Mouse (Mus musculus): ENCODE results near the gene Ifna1. TPM values are rescaled to one million over a fixed set of nuclear protein-coding genes. Genes with fewer than 3 reads are reported as not detected.

The Ifna1 gene
- polyA plus RNA-seq, 1 experiment from 2014 or later: not detected

DNA sequence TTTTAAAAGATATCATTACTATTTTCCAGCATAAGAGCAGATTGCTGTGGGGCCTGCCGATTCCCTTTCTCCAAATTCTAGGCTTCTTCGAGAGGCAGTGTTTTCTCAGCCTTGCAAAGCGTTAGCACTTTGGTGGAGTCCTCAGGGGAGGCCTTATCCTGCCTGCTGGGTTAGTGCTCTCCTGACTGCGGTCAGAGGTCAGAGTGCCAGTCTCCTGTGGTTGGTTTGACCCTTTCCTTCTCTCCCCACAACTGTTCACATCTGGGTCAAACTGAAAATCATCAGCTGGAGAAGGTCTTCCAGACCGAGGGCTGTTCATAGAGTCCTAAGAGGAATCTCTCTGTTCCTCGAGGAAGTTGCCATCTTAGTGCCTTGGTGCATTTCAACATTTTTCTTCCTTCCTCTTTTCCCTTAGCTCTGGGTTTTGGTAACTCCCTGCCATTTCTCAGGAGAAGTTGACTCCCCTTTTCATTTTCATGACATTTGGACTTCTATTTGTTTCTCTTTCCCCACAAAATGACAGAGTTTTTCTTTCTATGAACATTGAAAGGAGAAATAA, 15.2 kb downstream of the Ifna1 start:
- no peaks in the 10 kb centered on the region; the same call in 1 of the 2 replicates for H3K27me3 ChIP-seq (ENCODE audit: control insufficient read depth, insufficient read depth, low read length)
- no peaks in the 10 kb centered on the region for H3K9me3 ChIP-seq (ENCODE audit: control insufficient read depth, low read length)
- H3K4me2 ChIP-seq (replicated peaks; ENCODE audit: low read depth, low read length): no peak overlapping the region
- WGBS: 49% methylated on average over 6 of the region's 6 CpGs
- H3K4me1 ChIP-seq (replicated peaks; ENCODE audit: control insufficient read depth, insufficient read depth, low read length): no peaks in the 10 kb centered on the region
- H3K36me3 ChIP-seq (ENCODE audit: control insufficient read depth, insufficient read depth, low read length): no peaks in the 10 kb centered on the region
- no peak for DNase-seq (ENCODE audit: low spot score)
- no peak for ATAC-seq (ENCODE audit: low FRiP score)
- no peak overlapping the region for H3K9ac ChIP-seq (ENCODE audit: low read depth, low read length)
- no peak overlapping the region for H3K4me3 ChIP-seq (ENCODE audit: low read depth, low read length)
- no peak overlapping the region for H3K27ac ChIP-seq (ENCODE audit: low read depth, low read length)

DNA sequence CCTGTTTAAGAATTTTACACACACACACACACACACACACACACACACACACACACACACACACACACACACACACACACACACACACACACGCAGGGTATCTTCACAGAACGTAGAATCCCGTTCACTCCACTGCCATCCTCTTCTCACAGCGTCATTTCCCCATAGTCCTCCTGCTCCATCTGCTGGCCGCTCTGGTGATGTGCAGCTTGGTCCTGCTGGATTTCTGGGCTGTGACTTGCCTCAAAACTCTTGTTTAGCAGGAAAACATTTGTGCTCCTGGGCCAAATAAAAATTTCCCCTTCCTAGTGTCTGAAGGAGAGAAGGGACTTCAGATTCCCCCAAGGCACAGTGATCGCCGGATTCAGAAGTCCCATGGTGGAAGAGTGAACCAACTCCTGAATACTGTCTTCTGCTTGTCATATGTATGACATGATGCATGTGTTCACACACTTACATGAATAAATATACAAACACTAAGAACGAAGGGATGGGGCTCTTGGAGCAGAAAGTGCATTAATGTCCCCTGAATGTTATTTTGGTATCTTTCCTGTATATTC, 17.6 kb downstream of the Ifna1 start:
- WGBS: under 1% methylated on average over 8 of the region's 8 CpGs
- DNase-seq (ENCODE audit: low spot score): peak; percentile 90
- Histone ChIP-seq H3K9me3 (ENCODE audit: control insufficient read depth, low read length) (no peaks in the 10 kb centered on the region), H3K27me3 (ENCODE audit: control insufficient read depth, insufficient read depth, low read length) (no peaks in the 10 kb centered on the region; the same call in 1 of the 2 replicates), H3K4me1 (replicated peaks; ENCODE audit: control insufficient read depth, insufficient read depth, low read length) (no peaks in the 10 kb centered on the region), H3K4me3 (ENCODE audit: low read depth, low read length) (peak overlapping the region; percentile 47), H3K9ac (ENCODE audit: low read depth, low read length) (peak overlapping the region; percentile 42; the same call in 1 of the 2 replicates), H3K27ac (ENCODE audit: low read depth, low read length) (no peak overlapping the region), H3K36me3 (ENCODE audit: control insufficient read depth, insufficient read depth, low read length) (no peaks in the 10 kb centered on the region), H3K4me2 (replicated peaks; ENCODE audit: low read depth, low read length) (peak overlapping the region; percentile 85)
- peak; percentile 69 for ATAC-seq (ENCODE audit: low FRiP score)

DNA sequence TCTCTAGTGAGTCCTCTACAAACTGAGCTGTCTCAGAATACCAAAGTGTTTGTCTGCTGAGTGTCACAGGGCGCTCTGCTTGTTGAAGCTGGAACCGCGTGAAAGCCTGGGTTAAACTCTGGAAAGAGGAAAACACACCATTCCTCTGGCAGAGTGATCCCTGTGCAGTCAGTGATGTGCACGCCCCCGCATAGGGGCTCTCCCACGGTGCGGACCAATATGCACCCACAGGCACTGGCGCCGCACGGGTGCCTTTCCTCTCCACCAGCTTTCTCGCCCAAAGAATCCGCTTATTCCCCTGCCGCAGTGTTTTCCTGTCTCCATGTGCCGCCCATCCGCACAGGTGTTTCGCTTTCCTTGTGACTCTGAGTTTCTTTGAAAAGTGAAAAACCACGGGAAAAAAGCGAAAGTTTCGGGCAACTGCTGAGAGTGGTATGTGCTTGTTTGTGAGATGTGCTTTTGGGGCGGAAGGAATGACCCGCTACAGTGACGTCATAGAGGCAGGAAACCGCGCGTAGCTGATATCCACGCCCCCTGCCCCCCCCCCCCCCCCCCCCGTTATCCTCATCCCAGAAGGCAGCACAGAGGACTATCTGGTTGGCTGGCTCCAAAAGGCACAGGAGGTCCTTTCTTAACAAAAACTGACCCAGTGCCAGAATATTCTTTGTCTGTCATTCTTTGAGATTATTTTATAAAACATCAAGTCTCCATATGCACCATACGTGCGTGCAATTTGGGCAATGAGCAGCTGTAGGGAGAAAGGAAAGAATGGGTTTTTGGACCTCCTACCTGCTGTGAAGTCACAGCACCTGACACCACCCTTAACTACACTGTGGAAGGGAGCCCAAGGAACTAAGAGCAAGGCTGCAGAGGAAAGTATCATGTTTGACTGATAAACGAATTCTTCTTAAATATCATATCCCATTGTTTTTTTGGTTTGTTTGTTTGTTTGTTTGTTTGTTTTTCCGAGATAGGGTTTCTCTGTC, 18.3 kb downstream of the Ifna1 start:
- Histone ChIP-seq H3K9me3 (ENCODE audit: control insufficient read depth, low read length) (no peaks in the 10 kb centered on the region), H3K27me3 (ENCODE audit: control insufficient read depth, insufficient read depth, low read length) (no peaks in the 10 kb centered on the region; the same call in 1 of the 2 replicates), H3K27ac (ENCODE audit: low read depth, low read length) (no peak overlapping the region), H3K4me3 (ENCODE audit: low read depth, low read length) (peak overlapping the region; percentile 47), H3K4me1 (replicated peaks; ENCODE audit: control insufficient read depth, insufficient read depth, low read length) (no peaks in the 10 kb centered on the region), H3K9ac (ENCODE audit: low read depth, low read length) (peak overlapping the region; percentile 42; the same call in 1 of the 2 replicates), H3K4me2 (replicated peaks; ENCODE audit: low read depth, low read length) (peak overlapping the region; percentile 85), H3K36me3 (ENCODE audit: control insufficient read depth, insufficient read depth, low read length) (no peaks in the 10 kb centered on the region)
- WGBS: 8% methylated on average over 31 of the region's 31 CpGs
- DNase-seq (ENCODE audit: low spot score): peak; percentile 63
- peak; percentile 71 for ATAC-seq (ENCODE audit: low FRiP score)

DNA sequence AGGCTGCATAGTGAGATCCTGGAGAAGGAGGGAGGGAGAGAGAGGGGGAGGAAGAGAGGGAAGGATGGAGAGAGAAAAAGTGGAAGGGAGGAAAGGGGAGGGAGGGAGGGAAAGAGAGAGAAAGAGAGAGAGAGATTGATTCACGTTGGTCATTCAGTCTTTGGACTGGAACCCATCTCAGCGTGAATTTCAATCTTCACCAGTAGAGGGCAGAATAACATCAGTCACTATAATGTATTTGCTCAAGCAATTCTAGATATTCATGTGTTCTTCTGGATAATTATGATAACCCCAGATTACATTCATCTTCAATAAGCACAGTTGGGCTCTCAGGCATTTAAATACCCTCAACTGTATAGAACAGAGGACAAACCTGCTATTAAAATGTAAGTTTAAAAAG, 22.8 kb downstream of the Ifna1 start:
- Histone ChIP-seq H3K27me3 (ENCODE audit: control insufficient read depth, insufficient read depth, low read length) (no peaks in the 10 kb centered on the region), H3K4me2 (replicated peaks; ENCODE audit: low read depth, low read length) (no peak overlapping the region), H3K36me3 (ENCODE audit: control insufficient read depth, insufficient read depth, low read length) (no peaks in the 10 kb centered on the region), H3K27ac (ENCODE audit: low read depth, low read length) (no peak overlapping the region), H3K9me3 (ENCODE audit: control insufficient read depth, low read length) (no peaks in the 10 kb centered on the region), H3K9ac (ENCODE audit: low read depth, low read length) (no peak overlapping the region), H3K4me3 (ENCODE audit: low read depth, low read length) (no peak overlapping the region), H3K4me1 (replicated peaks; ENCODE audit: control insufficient read depth, insufficient read depth, low read length) (no peaks in the 10 kb centered on the region)
- peak; percentile 59 for DNase-seq (ENCODE audit: low spot score)
- 0% methylated on average over 2 of the region's 2 CpGs for WGBS
- ATAC-seq (ENCODE audit: low FRiP score): peak; percentile 34; the same call in 1 of the 2 replicates

DNA sequence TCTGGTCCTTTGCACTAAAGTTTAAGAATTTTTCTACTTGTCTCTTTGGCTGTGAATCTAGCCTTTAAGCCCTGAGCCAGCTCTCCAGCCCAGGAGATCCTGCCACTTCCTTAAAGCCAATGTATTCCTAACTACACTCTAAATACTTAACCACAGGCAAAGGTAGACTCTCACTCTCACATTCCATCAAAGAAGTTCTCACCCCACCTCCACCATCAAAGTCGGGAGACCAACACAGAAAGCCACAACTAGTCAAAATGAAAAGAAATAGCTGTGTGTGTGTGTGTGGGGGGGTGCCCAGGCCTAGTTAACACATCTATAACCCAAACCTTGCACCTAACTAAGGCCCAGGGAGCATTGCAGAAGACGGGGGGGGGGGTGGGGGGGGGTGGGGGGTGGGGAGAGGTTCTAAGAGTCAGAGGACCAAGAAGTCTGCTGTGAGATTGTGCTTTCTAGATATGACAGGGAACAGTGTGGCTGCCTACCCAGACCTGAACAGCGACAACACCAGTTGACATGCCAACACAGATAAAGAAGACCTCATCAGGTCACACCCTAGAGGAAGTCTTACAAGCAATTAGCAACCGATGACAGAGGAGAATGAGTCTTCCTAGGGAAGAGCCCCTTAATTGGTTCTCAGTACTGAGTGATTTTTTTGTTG, 25.7 kb downstream of the Ifna1 start:
- DNase-seq (ENCODE audit: low spot score) (no peak), ATAC-seq (ENCODE audit: low FRiP score) (no peak)
- H3K36me3 ChIP-seq (ENCODE audit: control insufficient read depth, insufficient read depth, low read length): no peaks in the 10 kb centered on the region
- H3K27ac ChIP-seq (ENCODE audit: low read depth, low read length): no peak overlapping the region
- H3K4me3 ChIP-seq (ENCODE audit: low read depth, low read length): no peak overlapping the region
- WGBS: 80% methylated on average over 4 of the region's 4 CpGs
- no peaks in the 10 kb centered on the region for H3K27me3 ChIP-seq (ENCODE audit: control insufficient read depth, insufficient read depth, low read length)
- H3K4me1 ChIP-seq (replicated peaks; ENCODE audit: control insufficient read depth, insufficient read depth, low read length): no peaks in the 10 kb centered on the region
- no peaks in the 10 kb centered on the region for H3K9me3 ChIP-seq (ENCODE audit: control insufficient read depth, low read length)
- no peak overlapping the region for H3K9ac ChIP-seq (ENCODE audit: low read depth, low read length)
- no peak overlapping the region for H3K4me2 ChIP-seq (replicated peaks; ENCODE audit: low read depth, low read length)

DNA sequence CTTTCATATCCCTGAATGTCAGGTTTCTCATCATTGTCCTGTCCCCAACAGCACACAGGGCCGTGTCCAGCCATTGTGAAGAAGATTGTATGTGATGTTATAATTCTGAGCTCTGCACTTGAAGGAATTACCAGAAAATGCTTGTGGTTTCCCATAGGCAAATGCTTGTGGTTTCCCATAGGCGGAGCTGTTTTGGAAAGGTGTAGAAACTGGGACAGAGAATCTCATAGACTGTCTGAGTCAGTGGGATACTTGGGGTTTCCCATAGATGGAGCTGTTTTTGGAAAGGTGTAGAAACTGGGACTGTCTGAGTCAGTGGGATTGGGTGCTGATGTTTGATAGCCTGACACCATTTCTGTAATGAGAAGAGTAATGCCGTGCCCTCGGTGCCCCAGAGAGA, 26.6 kb downstream of the Ifna1 start:
- Histone ChIP-seq H3K4me1 (replicated peaks; ENCODE audit: control insufficient read depth, insufficient read depth, low read length) (no peaks in the 10 kb centered on the region), H3K27ac (ENCODE audit: low read depth, low read length) (no peak overlapping the region), H3K27me3 (ENCODE audit: control insufficient read depth, insufficient read depth, low read length) (no peaks in the 10 kb centered on the region), H3K9me3 (ENCODE audit: control insufficient read depth, low read length) (no peaks in the 10 kb centered on the region), H3K4me2 (replicated peaks; ENCODE audit: low read depth, low read length) (no peak overlapping the region), H3K36me3 (ENCODE audit: control insufficient read depth, insufficient read depth, low read length) (no peaks in the 10 kb centered on the region), H3K4me3 (ENCODE audit: low read depth, low read length) (no peak overlapping the region), H3K9ac (ENCODE audit: low read depth, low read length) (no peak overlapping the region)
- 79% methylated on average over 4 of the region's 4 CpGs for WGBS
- ATAC-seq (ENCODE audit: low FRiP score): no peak
- no peak for DNase-seq (ENCODE audit: low spot score)

DNA sequence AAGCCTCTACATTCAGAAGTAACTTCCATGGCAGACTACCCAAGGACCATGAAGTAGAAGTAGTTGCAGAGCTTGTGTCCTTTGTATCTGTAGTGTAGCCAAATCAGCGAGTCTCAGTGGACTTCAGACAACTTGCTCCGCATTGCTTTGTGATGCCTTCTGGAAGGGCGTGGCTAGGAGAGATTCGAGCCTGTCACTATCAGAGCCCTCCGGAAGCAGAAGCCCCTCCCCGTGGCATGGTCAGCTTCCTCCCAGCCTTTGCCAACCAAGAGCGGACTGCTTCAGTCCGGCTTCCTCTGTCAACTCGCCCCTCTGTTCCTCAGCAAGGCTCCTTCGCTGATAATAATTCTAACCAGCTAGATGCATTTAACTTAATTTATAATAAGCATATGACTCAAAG, 28.4 kb downstream of the Ifna1 start:
- 53% methylated on average over 10 of the region's 10 CpGs for WGBS
- no peak for ATAC-seq (ENCODE audit: low FRiP score)

DNA sequence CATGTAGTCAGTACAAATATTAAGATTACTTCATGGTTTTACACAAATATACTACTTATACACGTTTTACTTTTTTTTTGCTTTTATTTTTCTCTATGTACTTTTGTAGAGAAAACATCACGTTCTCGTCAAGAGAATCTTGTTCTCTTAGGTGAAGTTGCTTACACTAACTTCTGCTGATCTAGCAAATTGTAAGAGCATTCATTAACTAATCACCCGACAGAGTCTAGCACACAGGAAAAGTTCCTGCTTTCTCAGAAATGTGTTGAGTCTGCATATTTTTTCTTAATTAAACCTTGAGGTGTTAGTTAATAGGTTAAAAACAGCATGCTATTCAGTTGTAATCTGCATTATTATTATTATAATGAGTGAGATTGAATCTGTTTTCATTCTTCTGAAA, 28.9 kb downstream of the Ifna1 start:
- ATAC-seq (ENCODE audit: low FRiP score) (no peak), DNase-seq (ENCODE audit: low spot score) (no peak)
- no peaks in the 10 kb centered on the region for H3K36me3 ChIP-seq (ENCODE audit: control insufficient read depth, insufficient read depth, low read length)
- H3K4me3 ChIP-seq (ENCODE audit: low read depth, low read length): no peak overlapping the region
- H3K9ac ChIP-seq (ENCODE audit: low read depth, low read length): no peak overlapping the region
- no peak overlapping the region for H3K27ac ChIP-seq (ENCODE audit: low read depth, low read length)
- WGBS: 80% methylated on average over 4 of the region's 4 CpGs
- H3K27me3 ChIP-seq (ENCODE audit: control insufficient read depth, insufficient read depth, low read length): no peaks in the 10 kb centered on the region
- H3K4me1 ChIP-seq (replicated peaks; ENCODE audit: control insufficient read depth, insufficient read depth, low read length): no peaks in the 10 kb centered on the region
- no peak overlapping the region for H3K4me2 ChIP-seq (replicated peaks; ENCODE audit: low read depth, low read length)
- H3K9me3 ChIP-seq (ENCODE audit: control insufficient read depth, low read length): no peaks in the 10 kb centered on the region

More for the DNA sequence above, 28.4 kb downstream of the Ifna1 start:
- H3K36me3 ChIP-seq (ENCODE audit: control insufficient read depth, insufficient read depth, low read length): no peaks in the 10 kb centered on the region
- no peak overlapping the region for H3K4me2 ChIP-seq (replicated peaks; ENCODE audit: low read depth, low read length)
- H3K4me1 ChIP-seq (replicated peaks; ENCODE audit: control insufficient read depth, insufficient read depth, low read length): no peaks in the 10 kb centered on the region
- DNase-seq (ENCODE audit: low spot score): no peak
- H3K4me3 ChIP-seq (ENCODE audit: low read depth, low read length): no peak overlapping the region
- no peaks in the 10 kb centered on the region for H3K27me3 ChIP-seq (ENCODE audit: control insufficient read depth, insufficient read depth, low read length)
- H3K27ac ChIP-seq (ENCODE audit: low read depth, low read length): no peak overlapping the region
- no peak overlapping the region for H3K9ac ChIP-seq (ENCODE audit: low read depth, low read length)
- H3K9me3 ChIP-seq (ENCODE audit: control insufficient read depth, low read length): no peaks in the 10 kb centered on the region

Measured in hindbrain, embryonic 11.5 days (tissue).